ENCODE assay signal across 14 mouse cellular contexts in the genomic region with DNA sequence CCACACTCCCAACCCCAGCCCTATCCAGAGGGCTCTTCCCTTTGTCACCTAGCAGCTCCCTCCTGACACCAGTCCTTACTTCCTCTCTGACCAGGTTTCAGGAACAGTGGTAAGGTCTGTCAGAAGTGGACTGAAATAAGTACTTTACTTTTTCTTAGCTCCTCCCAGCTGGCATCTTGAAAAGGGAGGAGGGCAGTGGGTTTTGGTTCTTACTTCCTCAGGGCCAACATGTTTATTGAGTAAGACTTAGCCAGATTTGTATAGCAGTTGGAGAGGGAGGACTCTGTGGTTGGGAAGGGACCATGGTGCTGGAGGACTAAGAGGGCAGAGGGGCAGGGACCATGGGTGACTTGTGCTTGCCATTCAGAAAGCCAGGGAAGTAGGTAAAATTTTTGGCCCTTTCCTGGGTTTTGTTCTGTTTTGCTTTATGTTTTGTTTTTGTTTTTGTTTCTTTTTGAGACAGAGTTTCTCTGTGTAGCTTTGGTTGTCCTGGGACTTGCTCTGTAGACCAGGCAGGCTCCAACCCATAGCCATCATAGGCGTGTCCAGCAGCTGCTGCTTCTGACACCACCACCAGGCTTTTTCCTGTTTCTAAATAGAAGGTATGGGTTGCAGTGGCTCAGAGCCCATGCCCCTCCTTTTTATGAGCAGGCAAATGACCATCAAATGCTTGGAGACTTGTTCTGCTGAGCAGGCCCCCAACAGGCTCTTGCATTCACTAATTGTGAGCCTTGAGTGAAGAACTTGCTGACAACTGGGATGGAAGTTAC. TPM values are rescaled to one million over a fixed set of nuclear protein-coding genes. Genes with fewer than 3 reads are reported as not detected.
DNase-seq lines count a peak whose midpoint lies in the region; ATAC-seq and TF ChIP-seq lines count a peak whose summit lies in the region.
"Not testable (repeated sequence)": the region's sequence is repeated elsewhere in the genome, so short reads cannot be mapped to it uniquely, and the experiment has no call there.
"Had no signal": no experiment of that assay in that cellular context is flagged by ENCODE, and none has a peak within 500 bp of the region (broad histone marks: within the 10 kb centered on the region; RNA-seq: fewer than 3 reads in every experiment).

A gene (minus strand): TSS at position 110 of the 770 bp plus-strand sequence.

- H3K9ac ChIP-seq in liver, embryonic 13.5 days, result not testable (repeated sequence)

- ATAC-seq in common myeloid progenitor, adult 5-6 weeks (replicated peaks; ENCODE audit: low read depth, poor library complexity, severe bottlenecking), result peak; percentile 97
- ATAC-seq in hematopoietic stem cell, adult 5-6 weeks (replicated peaks in 1 of 2; ENCODE audit: insufficient read depth in 1 of 2, low FRiP score in 2 of 2, low TSS enrichment in 1 of 2, low read depth in 1 of 2, poor library complexity in 2 of 2, severe bottlenecking in 2 of 2), result peak; percentile 56 to 70; a peak in 3 of 4 replicates
- ATAC-seq in liver, embryonic 13.5 days (ENCODE audit: low read depth), result not testable (repeated sequence)
- ATAC-seq in megakaryocyte progenitor cell, adult 5-6 weeks (replicated peaks; ENCODE audit: poor library complexity), result peak; percentile 97

- H3K4me1 ChIP-seq in liver, embryonic 13.5 days (replicated peaks); lung, adult 2 months (ENCODE audit: control insufficient read depth, insufficient read depth, low read length): not testable (repeated sequence)
- peaks cover 26% of the 10 kb centered on the region; the same call in 1 of the 2 replicates for H3K4me1 ChIP-seq in spleen, adult 2 months (ENCODE audit: control insufficient read depth, insufficient read depth, insufficient read length)

- not testable (repeated sequence) for H3K4me3 ChIP-seq in liver, embryonic 13.5 days (replicated peaks); lung, adult 2 months (replicated peaks; ENCODE audit: extremely low read depth, low read depth, low read length)
- peak within 1 kb of the TSS; percentile 25; the same call in 1 of the 2 replicates for H3K4me3 ChIP-seq in spleen, adult 2 months (ENCODE audit: extremely low read depth, insufficient read depth, insufficient read length)

- not testable (repeated sequence) for TF ChIP-seq CTCF in lung, adult 2 months (IDR thresholded peaks at IDR 0.05; ENCODE audit: insufficient read depth, low read length); spleen, adult 2 months (IDR thresholded peaks at IDR 0.05; ENCODE audit: extremely low read depth, insufficient read depth, insufficient read length, insufficient replicate concordance)

- H3K36me3 ChIP-seq in liver, embryonic 13.5 days; spleen, adult 2 months (ENCODE audit: control insufficient read depth, insufficient read depth, low read length): not testable (repeated sequence)

- DNase-seq in A20 (ENCODE audit: low read depth, low spot score), result peak; percentile 60
- DNase-seq in liver, embryonic 13.5 days; lung, adult 2 months; spleen, adult 2 months (ENCODE audit: low read depth in 1 of 2, low spot score in 2 of 2): not testable (repeated sequence)

- not testable (repeated sequence) for H3K9me3 ChIP-seq in liver, embryonic 13.5 days (replicated peaks)

- TF ChIP-seq POLR2A in lung, adult 2 months (IDR thresholded peaks at IDR 0.05; ENCODE audit: borderline replicate concordance, extremely low read depth, low read depth, low read length); spleen, adult 2 months (IDR thresholded peaks at IDR 0.05; ENCODE audit: low read depth, low read length): not testable (repeated sequence)

- H3K27ac ChIP-seq in liver, embryonic 13.5 days, result not testable (repeated sequence)
- H3K27ac ChIP-seq in spleen, adult 2 months (ENCODE audit: insufficient read depth, low read length), result peak within 1 kb of the TSS; percentile 37

- 100% methylated on average over 1 of the region's 1 CpGs for WGBS in liver, embryonic 13.5 days (ENCODE audit: insufficient replicate concordance)
- 78% methylated on average over 1 of the region's 1 CpGs for WGBS in lung, adult 2 months
- WGBS in spleen, adult 2 months, result 17% methylated on average over 1 of the region's 1 CpGs

- not testable (repeated sequence) for H3K4me2 ChIP-seq in liver, embryonic 13.5 days

- H3K27me3 ChIP-seq in liver, embryonic 13.5 days; spleen, adult 2 months (ENCODE audit: control insufficient read depth, insufficient read depth, low read length): not testable (repeated sequence)

RNA-seq across cellular contexts. Expression of the gene that starts here (rescaled TPM):
- 54.9 and 81.7 TPM in 2 replicates for total RNA-seq in common myeloid progenitor, adult 5-6 weeks (2017)
- total RNA-seq in hematopoietic stem cell, adult 5-6 weeks (2017), result 57.0 and 155 TPM in 2 replicates
- 8.9 and 10.4 TPM in 2 replicates for polyA plus RNA-seq in liver, embryonic 13.5 days (2015; fragmentation: Nextera tagmentation; extraction: Ambion mirVana)
- 37.1 and 42.9 TPM in 2 replicates for polyA plus RNA-seq in lung, adult 2 months (2012; rRNA removed)
- total RNA-seq in megakaryocyte progenitor cell, adult 5-6 weeks (2015), result 6,745 and 7,533 TPM in 2 replicates
- total RNA-seq in megakaryocyte progenitor cell, adult 5-6 weeks (2017), result 1,802 and 2,622 TPM in 2 replicates
- polyA plus RNA-seq in spleen, adult 2 months (2012; rRNA removed), result 193 and 254 TPM in 2 replicates
- total RNA-seq: ES-E14 had no signal
- polyA plus RNA-seq: embryonic facial prominence, embryonic 11.5 days; forebrain, embryonic 10.5 days; forebrain, embryonic 15.5 days; heart, embryonic 11.5 days; midbrain, embryonic 11.5 days; neural tube, embryonic 13.5 days had no signal

Comparison
In these comparisons a context has a peak if more than half of its experiments do, and no peak if none do; other contexts are left out.
1. RNA of the gene that starts here (total RNA-seq): 1,802 to 7,533 TPM in megakaryocyte progenitor cell, adult 5-6 weeks; 57.0 to 155 TPM in hematopoietic stem cell, adult 5-6 weeks and 54.9 to 81.7 TPM in common myeloid progenitor, adult 5-6 weeks; every median in the first group is over 10 times any median in the second.